Mouse (Mus musculus) hematopoietic multipotent progenitor cell, adult 10-12 weeks (in vitro differentiated cells): ENCODE data around the gene Trim8. TPM values are rescaled to one million over a fixed set of nuclear protein-coding genes. Genes with fewer than 3 reads are reported as not detected.

ENCODE experiments used
- polyA plus RNA-seq: library from polyadenylated mRNA; stranded (reverse); fragments of >175 nt; gene quantifications from 2 replicates; pipeline ENCODE4 v1.2.3, GENCODE M21; 2012; ENCODE audit warnings: low replicate concordance

Gene Trim8
- polyA plus RNA-seq, result 113 and 173 TPM in 2 replicates

DNA sequence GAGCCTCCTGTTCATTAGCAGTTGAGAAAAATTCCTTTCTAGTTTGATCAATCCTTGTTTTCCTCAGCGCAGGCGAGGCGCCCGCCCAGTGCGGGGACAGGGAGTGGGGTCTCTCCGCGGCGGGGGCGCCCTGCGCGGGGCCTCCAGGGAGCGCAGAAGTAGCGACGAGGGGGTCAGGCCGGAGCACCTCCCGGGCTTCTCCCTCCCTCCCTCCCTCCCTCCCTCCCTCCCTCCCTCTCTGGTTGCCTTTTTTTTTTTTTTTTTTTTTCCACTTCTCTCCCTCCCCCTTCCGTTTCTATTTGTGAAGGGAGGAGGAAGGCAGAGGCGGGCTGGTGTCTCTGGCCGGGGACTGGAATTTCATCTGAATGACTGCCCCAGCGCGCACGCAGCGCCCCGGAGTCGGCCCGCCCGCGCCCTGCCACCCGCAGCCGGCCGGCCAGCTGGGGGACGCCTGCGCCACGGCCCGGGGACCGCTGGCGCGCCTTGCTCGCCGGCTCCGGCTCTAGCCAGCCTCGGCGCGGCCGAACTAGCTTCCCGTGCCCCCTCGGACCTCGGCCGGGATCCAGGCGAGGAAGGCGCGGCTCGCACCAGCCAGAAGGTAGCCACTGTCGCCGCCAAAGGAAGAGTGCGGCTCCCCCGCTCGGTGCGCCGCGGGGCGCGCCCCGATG is at the start of gene Trim8:
Gene Trim8 (plus strand): TSS at position 302 of the 668 bp plus-strand sequence.

Other genes with a start within 250 kb of the Trim8 start
- gene Nfkb2, start 197.4 kb upstream of the Trim8 start, polyA plus RNA-seq, result 225 and 361 TPM in 2 replicates
- gene Psd, start 174.5 kb upstream of the Trim8 start, polyA plus RNA-seq, result 1.7 and 2.5 TPM in 2 replicates
- gene Fbxl15, start 173.5 kb upstream of the Trim8 start, polyA plus RNA-seq, result 17.6 and 24.2 TPM in 2 replicates
- 94.2 and 96.3 TPM in 2 replicates for gene Cuedc2, start 163.0 kb upstream of the Trim8 start, polyA plus RNA-seq
- 9.8 and 25.9 TPM in 2 replicates for gene Mfsd13a, start 160.6 kb upstream of the Trim8 start, polyA plus RNA-seq
- 0.34 and 0.75 TPM in 2 replicates for gene 2310034G01Rik, start 151.4 kb upstream of the Trim8 start, polyA plus RNA-seq
- gene Actr1a, start 106.0 kb upstream of the Trim8 start, polyA plus RNA-seq, result 26.1 and 37.0 TPM in 2 replicates
- 38.7 and 49.4 TPM in 2 replicates for gene Sufu, start 104.8 kb upstream of the Trim8 start, polyA plus RNA-seq
- gene Arl3, start 71.5 kb downstream of the Trim8 start, polyA plus RNA-seq, result 6.1 and 13.0 TPM in 2 replicates
- gene Sfxn2, start 71.7 kb downstream of the Trim8 start, polyA plus RNA-seq, result 0.89 and 2.4 TPM in 2 replicates
- 72.2 and 116 TPM in 2 replicates for gene Wbp1l, start 97.4 kb downstream of the Trim8 start, polyA plus RNA-seq
- not detected in 2 replicates for gene Cyp17a1, start 171.5 kb downstream of the Trim8 start, polyA plus RNA-seq
- gene Borcs7, start 188.2 kb downstream of the Trim8 start, polyA plus RNA-seq, result 1.2 and 2.5 TPM in 2 replicates
- gene As3mt, start 205.8 kb downstream of the Trim8 start, polyA plus RNA-seq, result 2.0 and 3.9 TPM in 2 replicates